Mouse (Mus musculus): Measurements from ENCODE around the gene Serpinb6c. TPM values are rescaled to one million over a fixed set of nuclear protein-coding genes. Genes with fewer than 3 reads are reported as not detected.

The Serpinb6c gene
- polyA plus RNA-seq, 1 experiment from 2014 or later, result not detected

DNA sequence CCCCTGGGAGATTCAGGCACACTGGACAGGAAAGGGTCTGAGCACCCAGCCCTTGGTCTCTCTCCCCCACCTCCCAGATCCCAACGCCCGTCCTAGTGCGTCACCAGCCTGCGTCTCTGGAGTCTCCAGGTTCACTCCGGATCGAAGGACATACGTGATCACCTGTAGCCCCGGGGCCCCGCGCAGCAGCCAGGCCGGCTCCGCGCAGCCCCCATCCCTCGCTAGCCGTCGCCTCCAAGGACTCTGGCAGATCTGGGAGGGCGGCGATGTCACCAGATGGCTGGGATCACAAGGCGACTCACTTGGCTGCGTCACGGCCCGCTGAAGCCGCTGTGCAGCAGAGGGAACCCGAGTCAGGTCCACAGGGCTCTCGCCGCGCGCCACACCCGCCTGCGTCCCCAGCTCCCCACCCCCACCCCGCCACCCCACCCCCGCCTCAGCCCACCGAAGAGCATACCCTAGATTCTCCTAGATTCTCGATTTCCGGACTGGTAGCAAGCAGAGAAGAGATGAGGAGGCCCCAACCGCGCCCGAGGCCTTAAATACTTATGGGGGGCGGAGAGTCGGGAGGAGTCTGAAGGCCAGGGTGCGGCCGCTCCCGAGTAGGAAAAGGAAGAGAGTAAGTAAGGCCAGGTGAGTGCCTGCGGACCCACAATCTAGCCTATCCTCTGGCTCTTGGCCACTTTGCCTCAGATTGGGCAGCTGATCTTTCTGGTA, 30.1 kb upstream of the Serpinb6c start:
- H3K4me3 ChIP-seq (ENCODE audit: low read depth, low read length), result peak overlapping the region; percentile 72
- H3K9me3 ChIP-seq (replicated peaks; ENCODE audit: control insufficient read depth, low read length), result no peaks in the 10 kb centered on the region
- no peaks in the 10 kb centered on the region for H3K36me3 ChIP-seq (ENCODE audit: control insufficient read depth, insufficient read depth, low read length)
- H3K27me3 ChIP-seq (ENCODE audit: control insufficient read depth, insufficient read depth, low read length), result no peaks in the 10 kb centered on the region
- peak; percentile 73 for ATAC-seq (replicated peaks; ENCODE audit: insufficient number of reproducible peaks, low FRiP score, low TSS enrichment)
- H3K4me2 ChIP-seq, result peak overlapping the region; percentile 82
- H3K4me1 ChIP-seq (ENCODE audit: control insufficient read depth, insufficient read depth, low read length), result no peaks in the 10 kb centered on the region; the same call in 1 of the 2 replicates
- WGBS (ENCODE audit: insufficient replicate concordance), result under 1% methylated on average over 44 of the region's 44 CpGs
- H3K27ac ChIP-seq (ENCODE audit: low read depth, low read length), result 0 out of 2 replicates have a peak overlapping the region, but pooled peaks have one; percentile 22
- peak overlapping the region; percentile 86 for H3K9ac ChIP-seq (ENCODE audit: low read depth, low read length)

DNA sequence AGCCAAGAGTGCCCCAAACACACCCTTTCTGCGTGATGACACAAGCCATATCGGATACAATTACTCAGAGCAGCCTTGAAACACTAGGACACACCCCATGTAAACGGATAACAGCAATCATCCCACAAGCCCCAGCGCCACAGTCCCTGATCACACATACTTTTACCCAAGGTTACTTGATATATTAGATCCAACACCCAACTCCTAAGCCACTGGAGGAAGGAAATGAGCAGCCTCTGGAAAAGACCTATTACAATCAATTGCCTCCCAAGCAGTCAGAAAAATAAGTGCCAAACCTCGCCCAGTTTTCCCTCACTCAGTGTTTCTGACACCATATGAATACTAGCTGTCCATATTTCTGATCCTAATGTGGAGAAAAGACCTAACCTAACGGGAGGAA, 29.2 kb upstream of the Serpinb6c start:
- H3K9ac ChIP-seq (ENCODE audit: low read depth, low read length), result no peak overlapping the region
- no peak overlapping the region for H3K4me3 ChIP-seq (ENCODE audit: low read depth, low read length)
- no peaks in the 10 kb centered on the region for H3K36me3 ChIP-seq (ENCODE audit: control insufficient read depth, insufficient read depth, low read length)
- ATAC-seq (replicated peaks; ENCODE audit: insufficient number of reproducible peaks, low FRiP score, low TSS enrichment), result no peak
- H3K4me2 ChIP-seq, result peak overlapping the region; percentile 82
- H3K27ac ChIP-seq (ENCODE audit: low read depth, low read length), result no peak overlapping the region
- H3K4me1 ChIP-seq (ENCODE audit: control insufficient read depth, insufficient read depth, low read length), result no peaks in the 10 kb centered on the region; the same call in 1 of the 2 replicates
- WGBS (ENCODE audit: insufficient replicate concordance), result 63% methylated on average over 6 of the region's 6 CpGs
- no peaks in the 10 kb centered on the region for H3K9me3 ChIP-seq (replicated peaks; ENCODE audit: control insufficient read depth, low read length)
- no peaks in the 10 kb centered on the region for H3K27me3 ChIP-seq (ENCODE audit: control insufficient read depth, insufficient read depth, low read length)

DNA sequence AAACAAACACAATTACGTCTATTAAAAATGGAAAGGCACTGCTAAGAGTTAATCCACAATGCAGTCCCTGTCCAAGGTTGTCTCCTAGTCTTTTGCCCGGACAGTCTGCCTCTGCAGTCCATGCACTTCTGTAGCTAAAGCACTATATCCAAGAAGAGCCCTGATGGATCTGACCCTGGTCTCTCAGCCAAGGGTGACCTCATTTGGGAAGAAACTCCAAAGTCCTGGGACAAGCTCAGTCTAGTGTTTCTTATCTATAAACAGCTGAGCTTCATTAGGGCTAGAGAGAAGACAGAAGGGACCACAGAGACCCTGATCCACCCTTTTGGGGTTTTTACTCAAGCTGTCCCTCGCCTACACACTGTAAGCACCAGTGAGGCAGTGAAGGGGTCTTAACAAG, 25.4 kb upstream of the Serpinb6c start:
- Histone ChIP-seq H3K36me3 (ENCODE audit: control insufficient read depth, insufficient read depth, low read length) (no peaks in the 10 kb centered on the region), H3K27ac (ENCODE audit: low read depth, low read length) (no peak overlapping the region), H3K4me2 (no peak overlapping the region), H3K4me3 (ENCODE audit: low read depth, low read length) (no peak overlapping the region), H3K9me3 (replicated peaks; ENCODE audit: control insufficient read depth, low read length) (no peaks in the 10 kb centered on the region), H3K27me3 (ENCODE audit: control insufficient read depth, insufficient read depth, low read length) (no peaks in the 10 kb centered on the region), H3K9ac (ENCODE audit: low read depth, low read length) (no peak overlapping the region), H3K4me1 (ENCODE audit: control insufficient read depth, insufficient read depth, low read length) (no peaks in the 10 kb centered on the region; the same call in 1 of the 2 replicates)
- WGBS (ENCODE audit: insufficient replicate concordance), result 82% methylated on average over 3 of the region's 3 CpGs
- no peak for ATAC-seq (replicated peaks; ENCODE audit: insufficient number of reproducible peaks, low FRiP score, low TSS enrichment)

DNA sequence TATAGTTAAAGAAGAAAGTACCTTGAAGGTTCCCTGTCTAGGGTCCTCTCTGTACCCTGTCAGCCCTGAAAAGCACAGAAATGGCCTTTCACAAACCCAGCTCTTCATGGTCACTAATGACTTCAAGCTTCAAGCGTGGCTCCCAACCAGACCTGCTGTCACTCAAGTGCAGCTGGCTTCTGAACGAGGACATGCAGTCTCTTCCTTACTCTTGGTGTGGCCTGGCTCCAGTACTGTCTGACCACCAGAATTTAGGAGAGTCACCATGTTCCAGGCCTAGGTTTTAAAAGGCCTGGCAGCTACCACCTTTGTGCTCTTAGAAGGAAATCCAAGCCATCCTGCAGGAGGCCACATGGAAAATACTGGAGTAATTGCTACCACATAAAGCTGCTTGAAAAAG, 24.8 kb upstream of the Serpinb6c start:
- WGBS (ENCODE audit: insufficient replicate concordance), result 71% methylated on average over 2 of the region's 2 CpGs
- ATAC-seq (replicated peaks; ENCODE audit: insufficient number of reproducible peaks, low FRiP score, low TSS enrichment), result no peak

DNA sequence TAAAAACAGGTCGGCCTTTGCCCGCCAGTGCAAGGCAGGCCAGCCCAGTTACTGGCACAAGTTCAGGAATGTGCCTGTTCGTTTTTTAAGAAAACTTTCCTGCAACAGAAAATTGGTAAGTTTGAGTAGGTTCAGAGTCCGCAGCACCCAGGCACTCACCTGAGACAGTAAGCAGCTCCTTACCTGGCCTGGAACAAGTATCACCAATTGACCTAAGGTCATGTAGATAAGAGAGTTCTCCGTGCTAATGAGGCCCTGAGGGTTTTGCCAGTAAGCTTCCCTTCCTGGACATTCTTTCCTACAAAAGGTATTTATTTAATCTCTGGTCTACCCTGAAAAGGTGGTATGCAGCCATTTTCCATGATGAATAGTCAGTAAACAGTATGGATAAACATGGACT, 16.2 kb upstream of the Serpinb6c start:
- 68% methylated on average over 5 of the region's 5 CpGs for WGBS (ENCODE audit: insufficient replicate concordance)
- Histone ChIP-seq H3K27ac (ENCODE audit: low read depth, low read length) (no peak overlapping the region), H3K36me3 (ENCODE audit: control insufficient read depth, insufficient read depth, low read length) (peaks cover 14% of the 10 kb centered on the region), H3K27me3 (ENCODE audit: control insufficient read depth, insufficient read depth, low read length) (no peaks in the 10 kb centered on the region), H3K4me3 (ENCODE audit: low read depth, low read length) (no peak overlapping the region), H3K4me1 (ENCODE audit: control insufficient read depth, insufficient read depth, low read length) (no peaks in the 10 kb centered on the region), H3K9me3 (replicated peaks; ENCODE audit: control insufficient read depth, low read length) (no peaks in the 10 kb centered on the region), H3K4me2 (no peak overlapping the region), H3K9ac (ENCODE audit: low read depth, low read length) (no peak overlapping the region)
- ATAC-seq (replicated peaks; ENCODE audit: insufficient number of reproducible peaks, low FRiP score, low TSS enrichment), result no peak

More for the DNA sequence above, 24.8 kb upstream of the Serpinb6c start:
- H3K27me3 ChIP-seq (ENCODE audit: control insufficient read depth, insufficient read depth, low read length), result no peaks in the 10 kb centered on the region
- no peaks in the 10 kb centered on the region; the same call in 1 of the 2 replicates for H3K4me1 ChIP-seq (ENCODE audit: control insufficient read depth, insufficient read depth, low read length)
- no peak overlapping the region for H3K9ac ChIP-seq (ENCODE audit: low read depth, low read length)
- no peak overlapping the region for H3K4me2 ChIP-seq
- H3K4me3 ChIP-seq (ENCODE audit: low read depth, low read length), result no peak overlapping the region
- H3K9me3 ChIP-seq (replicated peaks; ENCODE audit: control insufficient read depth, low read length), result no peaks in the 10 kb centered on the region
- no peak overlapping the region for H3K27ac ChIP-seq (ENCODE audit: low read depth, low read length)
- no peaks in the 10 kb centered on the region for H3K36me3 ChIP-seq (ENCODE audit: control insufficient read depth, insufficient read depth, low read length)

DNA sequence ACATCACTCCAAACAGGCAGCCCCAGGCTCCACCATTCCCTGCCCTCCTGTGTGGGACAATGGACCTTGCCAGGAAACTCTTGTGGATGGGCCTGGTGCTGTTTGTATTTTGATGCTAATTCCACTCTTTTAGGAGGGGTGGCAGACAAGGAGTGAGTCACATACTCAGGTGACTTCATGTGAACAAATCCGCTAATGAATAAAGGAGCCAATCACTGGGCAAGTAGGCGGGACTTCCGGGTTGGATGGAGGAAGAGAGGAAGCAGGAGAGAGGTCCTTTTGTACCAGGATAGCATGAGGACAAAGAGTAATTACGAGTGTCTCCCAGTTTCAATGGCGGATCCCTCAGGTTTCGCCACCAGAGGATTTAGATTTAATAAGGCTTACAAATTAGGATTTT, 15.5 kb upstream of the Serpinb6c start:
- H3K27me3 ChIP-seq (ENCODE audit: control insufficient read depth, insufficient read depth, low read length), result no peaks in the 10 kb centered on the region
- 79% methylated on average over 6 of the region's 6 CpGs for WGBS (ENCODE audit: insufficient replicate concordance)
- ATAC-seq (replicated peaks; ENCODE audit: insufficient number of reproducible peaks, low FRiP score, low TSS enrichment), result no peak
- no peak overlapping the region for H3K27ac ChIP-seq (ENCODE audit: low read depth, low read length)
- H3K4me3 ChIP-seq (ENCODE audit: low read depth, low read length), result no peak overlapping the region
- H3K4me2 ChIP-seq, result no peak overlapping the region
- H3K4me1 ChIP-seq (ENCODE audit: control insufficient read depth, insufficient read depth, low read length), result no peaks in the 10 kb centered on the region
- H3K9ac ChIP-seq (ENCODE audit: low read depth, low read length), result no peak overlapping the region
- H3K36me3 ChIP-seq (ENCODE audit: control insufficient read depth, insufficient read depth, low read length), result peaks cover 14% of the 10 kb centered on the region
- no peaks in the 10 kb centered on the region for H3K9me3 ChIP-seq (replicated peaks; ENCODE audit: control insufficient read depth, low read length)

DNA sequence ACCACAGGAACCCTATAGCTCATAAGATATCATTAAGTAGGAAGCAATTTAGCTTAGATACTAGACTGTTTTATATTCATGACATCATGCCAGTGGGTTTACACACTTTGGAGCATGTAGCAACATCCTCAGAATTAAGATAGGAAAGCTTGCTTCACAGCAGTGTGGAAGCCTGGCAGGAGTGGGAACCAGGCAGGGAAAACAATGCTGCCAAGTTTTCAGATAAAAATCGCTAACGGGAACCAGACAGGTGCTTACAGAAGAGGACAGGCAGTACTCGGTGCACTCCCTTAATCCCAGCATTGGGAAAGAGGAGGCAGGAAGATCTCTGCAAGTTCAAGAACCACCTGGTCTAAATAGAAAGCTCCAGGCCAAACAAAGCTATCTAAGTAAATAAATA, 1.3 kb upstream of the Serpinb6c start:
- no peaks in the 10 kb centered on the region for H3K4me1 ChIP-seq (ENCODE audit: control insufficient read depth, insufficient read depth, low read length)
- no peaks in the 10 kb centered on the region for H3K36me3 ChIP-seq (ENCODE audit: control insufficient read depth, insufficient read depth, low read length)
- 55% methylated on average over 3 of the region's 3 CpGs for WGBS (ENCODE audit: insufficient replicate concordance)
- H3K4me3 ChIP-seq (ENCODE audit: low read depth, low read length), result no peak overlapping the region
- H3K9ac ChIP-seq (ENCODE audit: low read depth, low read length), result no peak overlapping the region
- no peaks in the 10 kb centered on the region for H3K27me3 ChIP-seq (ENCODE audit: control insufficient read depth, insufficient read depth, low read length)
- H3K9me3 ChIP-seq (replicated peaks; ENCODE audit: control insufficient read depth, low read length), result no peaks in the 10 kb centered on the region
- no peak overlapping the region for H3K27ac ChIP-seq (ENCODE audit: low read depth, low read length)
- ATAC-seq (replicated peaks; ENCODE audit: insufficient number of reproducible peaks, low FRiP score, low TSS enrichment), result no peak
- H3K4me2 ChIP-seq, result no peak overlapping the region

DNA sequence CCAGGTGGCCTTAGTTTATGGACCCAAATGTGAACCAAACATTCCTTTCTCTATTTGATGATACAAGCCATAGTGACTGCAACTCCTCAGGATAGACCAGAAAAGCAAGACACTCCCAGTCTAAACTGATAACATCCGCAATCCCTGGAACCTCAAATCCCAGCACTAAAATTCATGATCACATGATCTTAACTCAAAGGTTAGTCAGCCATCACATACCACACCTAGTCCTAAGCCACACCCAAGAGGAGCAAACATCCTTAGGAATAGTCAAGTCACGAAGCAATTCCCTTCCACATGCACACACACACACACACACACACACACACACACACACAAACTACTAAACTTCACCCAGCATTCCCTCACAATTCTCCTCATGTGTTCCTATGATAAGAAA, 2.2 kb downstream of the Serpinb6c start:
- Histone ChIP-seq H3K9me3 (replicated peaks; ENCODE audit: control insufficient read depth, low read length) (no peaks in the 10 kb centered on the region), H3K4me3 (ENCODE audit: low read depth, low read length) (no peak overlapping the region), H3K36me3 (ENCODE audit: control insufficient read depth, insufficient read depth, low read length) (no peaks in the 10 kb centered on the region), H3K4me2 (no peak overlapping the region), H3K27me3 (ENCODE audit: control insufficient read depth, insufficient read depth, low read length) (no peaks in the 10 kb centered on the region), H3K4me1 (ENCODE audit: control insufficient read depth, insufficient read depth, low read length) (no peaks in the 10 kb centered on the region), H3K27ac (ENCODE audit: low read depth, low read length) (no peak overlapping the region), H3K9ac (ENCODE audit: low read depth, low read length) (no peak overlapping the region)
- 78% methylated on average over 2 of the region's 2 CpGs for WGBS (ENCODE audit: insufficient replicate concordance)
- no peak for ATAC-seq (replicated peaks; ENCODE audit: insufficient number of reproducible peaks, low FRiP score, low TSS enrichment)

DNA sequence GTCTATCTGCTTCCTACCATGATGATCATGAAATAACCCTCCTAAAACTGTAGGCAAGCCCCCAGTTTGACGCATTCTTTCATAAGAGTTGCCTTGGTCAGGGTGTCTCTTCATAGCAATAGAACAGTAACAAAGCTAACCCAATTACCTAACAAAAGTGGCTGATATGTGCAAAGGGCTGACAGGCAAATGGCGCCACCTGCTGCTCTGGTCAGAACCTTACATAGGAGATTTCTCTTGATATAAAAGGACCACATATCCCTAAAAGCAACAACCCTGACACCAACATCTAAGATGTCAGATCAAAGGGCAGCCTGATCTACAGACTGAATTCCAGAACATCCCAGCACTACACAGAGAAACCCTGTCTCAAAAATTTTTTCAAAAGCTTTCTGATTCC, 11.3 kb downstream of the Serpinb6c start:
- Histone ChIP-seq H3K4me1 (ENCODE audit: control insufficient read depth, insufficient read depth, low read length) (no peaks in the 10 kb centered on the region), H3K27me3 (ENCODE audit: control insufficient read depth, insufficient read depth, low read length) (no peaks in the 10 kb centered on the region), H3K9ac (ENCODE audit: low read depth, low read length) (no peak overlapping the region), H3K27ac (ENCODE audit: low read depth, low read length) (no peak overlapping the region), H3K4me2 (no peak overlapping the region), H3K4me3 (ENCODE audit: low read depth, low read length) (no peak overlapping the region), H3K36me3 (ENCODE audit: control insufficient read depth, insufficient read depth, low read length) (no peaks in the 10 kb centered on the region), H3K9me3 (replicated peaks; ENCODE audit: control insufficient read depth, low read length) (no peaks in the 10 kb centered on the region)
- WGBS (ENCODE audit: insufficient replicate concordance), result 39% methylated on average over 2 of the region's 2 CpGs
- ATAC-seq (replicated peaks; ENCODE audit: insufficient number of reproducible peaks, low FRiP score, low TSS enrichment), result no peak
